24 mouse cellular contexts compared by ENCODE assay signal in the genomic region with DNA sequence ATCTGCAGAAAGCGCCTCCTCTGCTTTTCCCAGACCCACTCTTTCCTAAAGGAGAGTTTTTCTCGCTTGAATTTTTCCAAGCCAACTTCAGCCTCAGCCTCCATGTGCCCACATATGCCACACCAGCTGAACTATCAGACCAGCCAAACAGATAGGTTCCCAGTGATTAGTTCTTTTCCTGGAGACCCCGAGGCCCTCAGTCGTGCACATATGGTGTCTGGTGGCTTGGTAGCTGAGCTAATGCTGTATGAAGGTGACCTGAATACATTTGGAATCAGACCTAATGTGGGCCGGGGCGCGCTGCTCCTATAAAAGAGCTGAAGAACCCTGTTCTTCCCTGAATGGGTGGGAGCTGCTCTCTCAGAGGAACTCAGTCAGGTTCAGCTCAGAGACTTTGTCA.
DNase-seq lines count a peak whose midpoint lies in the region; ATAC-seq and TF ChIP-seq lines count a peak whose summit lies in the region.
"Had no signal": no experiment of that assay in that cellular context is flagged by ENCODE, and none has a peak within 500 bp of the region (broad histone marks: within the 10 kb centered on the region; RNA-seq: fewer than 3 reads in every experiment).

No protein-coding gene starts in this region.

- no peak for TF ChIP-seq CTCF in lung, adult 2 months (IDR thresholded peaks at IDR 0.05; ENCODE audit: insufficient read depth, low read length)

- H3K4me2 ChIP-seq in hindbrain, embryonic 15.5 days, result no peak overlapping the region
- no peak overlapping the region for H3K4me2 ChIP-seq in hindbrain, embryonic 11.5 days (replicated peaks; ENCODE audit: low read depth, low read length)
- H3K4me2 ChIP-seq: heart, embryonic 12.5 days; lung, embryonic 14.5 days; midbrain, embryonic 15.5 days had no signal

- H3K27ac ChIP-seq in hindbrain, embryonic 15.5 days (replicated peaks), result no peak overlapping the region
- H3K27ac ChIP-seq in hindbrain, embryonic 11.5 days (ENCODE audit: low read depth, low read length), result no peak overlapping the region
- H3K27ac ChIP-seq: heart, adult 2 months; liver, embryonic 14.5 days; midbrain, embryonic 15.5 days; stomach, postnatal 0 days had no signal

- no peak overlapping the region for H3K9ac ChIP-seq in hindbrain, embryonic 15.5 days
- no peak overlapping the region for H3K9ac ChIP-seq in hindbrain, embryonic 11.5 days (ENCODE audit: low read depth, low read length)
- H3K9ac ChIP-seq: heart, embryonic 12.5 days; liver, embryonic 14.5 days; lung, embryonic 14.5 days; midbrain, embryonic 15.5 days had no signal

- H3K4me1 ChIP-seq in hindbrain, embryonic 15.5 days (replicated peaks), result peaks cover 13% of the 10 kb centered on the region
- H3K4me1 ChIP-seq in hindbrain, embryonic 11.5 days (replicated peaks; ENCODE audit: control insufficient read depth, insufficient read depth, low read length), result no peaks in the 10 kb centered on the region
- no peaks in the 10 kb centered on the region for H3K4me1 ChIP-seq in lung, adult 2 months (ENCODE audit: control insufficient read depth, insufficient read depth, low read length)

- no peak for TF ChIP-seq POLR2A in lung, adult 2 months (IDR thresholded peaks at IDR 0.05; ENCODE audit: borderline replicate concordance, extremely low read depth, low read depth, low read length)

- H3K36me3 ChIP-seq in hindbrain, embryonic 15.5 days, result no peaks in the 10 kb centered on the region
- no peaks in the 10 kb centered on the region for H3K36me3 ChIP-seq in hindbrain, embryonic 11.5 days (ENCODE audit: control insufficient read depth, insufficient read depth, low read length)
- H3K36me3 ChIP-seq: G1E; heart, embryonic 12.5 days; midbrain, embryonic 15.5 days had no signal

- WGBS in hindbrain, embryonic 15.5 days, result 80% methylated on average over 7 of the region's 7 CpGs
- WGBS in hindbrain, embryonic 11.5 days, result 88% methylated on average over 7 of the region's 7 CpGs
- 92% methylated on average over 7 of the region's 7 CpGs for WGBS in lung, adult 2 months

- no peak overlapping the region for H3K4me3 ChIP-seq in hindbrain, embryonic 15.5 days
- no peak overlapping the region for H3K4me3 ChIP-seq in hindbrain, embryonic 11.5 days (ENCODE audit: low read depth, low read length)
- no peak overlapping the region for H3K4me3 ChIP-seq in lung, adult 2 months (replicated peaks; ENCODE audit: extremely low read depth, low read depth, low read length)
- H3K4me3 ChIP-seq: heart, adult 2 months; heart, embryonic 12.5 days; midbrain, embryonic 15.5 days had no signal

- DNase-seq in cerebellum, adult 9-10 months, result peak; percentile 16
- no peak for DNase-seq in cerebellum, postnatal 4 days (ENCODE audit: low spot score in 2 of 2)
- DNase-seq in hindbrain, embryonic 11.5 days (ENCODE audit: low spot score), result no peak
- DNase-seq in left cerebral cortex, postnatal 4 days, result peak; percentile 50
- no peak for DNase-seq in left cerebral cortex, adult 9 months (ENCODE audit: low spot score in 2 of 2)
- DNase-seq in lung, adult 2 months, result no peak
- DNase-seq: adrenal gland, adult 8-10 months; heart, adult 2 months; heart, postnatal 4 days; kidney, postnatal 14 days; liver; lung, embryonic 14.5 days; lung, postnatal 14 days; right cerebral cortex, postnatal 4 days; thymus, adult 18-20 months; thymus, postnatal 25 days had no signal

- peak; percentile 24; the same call in 1 of the 2 replicates for ATAC-seq in hindbrain, embryonic 15.5 days (ENCODE audit: low FRiP score, low read depth)
- ATAC-seq in hindbrain, embryonic 11.5 days (ENCODE audit: low FRiP score), result no peak
- ATAC-seq: forebrain, embryonic 14.5 days; intestine, postnatal 0 days; midbrain, embryonic 15.5 days had no signal

- intact Hi-C loops in left cerebral cortex, postnatal 4 days (cut with DNase I), result no loop called here

- no peaks in the 10 kb centered on the region for H3K27me3 ChIP-seq in hindbrain, embryonic 15.5 days
- H3K27me3 ChIP-seq in hindbrain, embryonic 11.5 days (ENCODE audit: control insufficient read depth, insufficient read depth, low read length), result no peaks in the 10 kb centered on the region
- H3K27me3 ChIP-seq: heart, embryonic 12.5 days; midbrain, embryonic 15.5 days had no signal

- H3K9me3 ChIP-seq in hindbrain, embryonic 15.5 days, result no peaks in the 10 kb centered on the region
- H3K9me3 ChIP-seq in hindbrain, embryonic 11.5 days (ENCODE audit: control insufficient read depth, low read length), result no peaks in the 10 kb centered on the region
- H3K9me3 ChIP-seq: heart, embryonic 12.5 days; midbrain, embryonic 15.5 days had no signal

Comparison
In these comparisons a context has a peak if more than half of its experiments do, and no peak if none do; other contexts are left out.
1. DNase-seq: peak in cerebellum, adult 9-10 months (single experiment) and left cerebral cortex, postnatal 4 days (single experiment); none in cerebellum, postnatal 4 days (0 of 2), hindbrain, embryonic 11.5 days (single experiment), left cerebral cortex, adult 9 months (0 of 2) and lung, adult 2 months (single experiment).